Mouse (Mus musculus): Measurements from ENCODE around the gene Golt1a.

DNA sequence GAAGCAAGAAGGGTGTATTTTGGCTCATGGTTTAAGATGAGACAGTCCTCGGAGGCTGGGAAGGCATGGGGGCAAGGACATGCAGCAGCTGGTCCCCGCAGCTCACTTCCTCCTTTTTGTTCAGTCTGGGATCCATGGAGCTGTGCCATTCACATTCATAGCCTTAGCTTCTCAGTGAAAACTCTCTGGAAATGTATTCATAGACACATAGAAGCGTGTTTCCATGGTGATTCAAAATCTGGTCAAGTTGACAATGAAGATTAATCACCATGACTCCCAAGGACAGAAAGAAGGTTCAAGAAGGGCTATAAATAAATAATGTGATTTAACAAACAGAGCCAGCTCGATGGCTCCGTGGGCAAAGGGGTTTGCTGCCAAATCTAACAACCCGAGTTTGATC lies 24.3 kb downstream of the Golt1a start:
- TF ChIP-seq EP300 (IDR thresholded peaks at IDR 0.05; ENCODE audit: low read depth) (no peak), CTCF (IDR thresholded peaks at IDR 0.05; ENCODE audit: low read depth) (no peak)

Data from liver, embryonic 14.5 days (tissue).